Mouse (Mus musculus): ENCODE data around the gene Rad23a.
A peak's percentile ranks its signal among the peaks of the same experiment; 100 is the strongest.

The Rad23a gene

GRCm38 (mm10) chr8:84840248-84840999 is at the start of gene Rad23a:
Rad23a (minus strand) TSS chr8:84840665.
- peak; percentile 91 to 93 for DNase-seq

GRCm38 (mm10) chr8:84889141-84889540 is 48.7 kb upstream of the Rad23a start:
- DNase-seq = no peak

GRCm38 (mm10) chr8:84888280-84888679 is 47.8 kb upstream of the Rad23a start:
- no peak for DNase-seq

- no peak for DNase-seq
Measured at GRCm38 (mm10) chr8:84884728-84885127, 44.3 kb upstream of the Rad23a start.

- DNase-seq = no peak
Measured at GRCm38 (mm10) chr8:84878915-84879314, 38.5 kb upstream of the Rad23a start.

- DNase-seq = no peak
Measured at GRCm38 (mm10) chr8:84877297-84878035, 37.0 kb upstream of the Rad23a start.

- no peak for DNase-seq
Measured at GRCm38 (mm10) chr8:84874339-84874738, 33.9 kb upstream of the Rad23a start.

- no peak for DNase-seq
Measured at GRCm38 (mm10) chr8:84873016-84873415, 32.6 kb upstream of the Rad23a start.

GRCm38 (mm10) chr8:84872309-84872965 is 32.0 kb upstream of the Rad23a start:
- DNase-seq = peak; percentile 29 to 38

GRCm38 (mm10) chr8:84871376-84872308 is 31.2 kb upstream of the Rad23a start, which contains the start of gene Syce2:
Syce2 (plus strand) TSS chr8:84872111.
- DNase-seq = peak; percentile 69 to 81

- peak; percentile 93 to 96 for DNase-seq
Measured at GRCm38 (mm10) chr8:84856864-84857441, 16.5 kb upstream of the Rad23a start, which contains the start of gene Farsa. Farsa (plus strand) TSS chr8:84856989.

- DNase-seq = no peak
Measured at GRCm38 (mm10) chr8:84856434-84856833, 16.0 kb upstream of the Rad23a start.

GRCm38 (mm10) chr8:84847684-84848435 is 7.4 kb upstream of the Rad23a start:
- DNase-seq = no peak

- peak; percentile 100 for DNase-seq
Measured at GRCm38 (mm10) chr8:84846722-84847572, 6.5 kb upstream of the Rad23a start, which contains the start of gene Calr. Calr (minus strand) TSS chr8:84846934.

- DNase-seq = peak; percentile 32 to 35
Measured at GRCm38 (mm10) chr8:84846094-84846721, 5.7 kb upstream of the Rad23a start.

GRCm38 (mm10) chr8:84845355-84846093 is 5.1 kb upstream of the Rad23a start:
- peak; percentile 38 to 44 for DNase-seq

- no peak for DNase-seq
Measured at GRCm38 (mm10) chr8:84844397-84845070, 4.1 kb upstream of the Rad23a start.

GRCm38 (mm10) chr8:84841514-84841913 is 1.0 kb upstream of the Rad23a start:
- no peak for DNase-seq

All from kidney, adult 8-10 months (tissue).